8 mouse cellular contexts compared by ENCODE assay signal in the genomic region with DNA sequence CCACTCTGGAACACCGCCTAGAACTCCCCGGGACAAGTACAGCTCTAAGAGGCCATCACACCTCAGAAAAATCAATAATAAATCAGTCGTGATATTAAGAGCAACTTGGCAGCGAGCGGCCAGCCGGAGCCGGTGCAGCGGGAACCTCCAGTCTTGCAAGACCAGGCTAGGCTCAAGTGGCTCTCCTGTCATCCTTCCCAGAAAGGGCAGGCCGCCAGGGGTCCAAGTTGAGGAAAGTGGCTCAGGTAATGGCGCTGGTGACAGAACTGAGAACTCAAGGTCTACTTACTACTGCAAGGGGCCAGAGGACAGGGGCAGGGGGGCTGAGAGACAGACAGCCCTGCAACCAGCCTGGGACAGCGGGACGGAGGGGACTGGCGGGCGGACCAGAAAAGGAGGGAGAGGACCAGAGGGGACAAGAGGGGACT. TPM values are rescaled to one million over a fixed set of nuclear protein-coding genes. Genes with fewer than 3 reads are reported as not detected.
DNase-seq lines count a peak whose midpoint lies in the region; ATAC-seq and TF ChIP-seq lines count a peak whose summit lies in the region.

No protein-coding gene starts in this region.

- no peak; the same call in 1 of the 2 replicates for TF ChIP-seq EP300 in lung, postnatal 0 days (IDR thresholded peaks at IDR 0.05)

- no peak for DNase-seq in spleen, adult 2 months (ENCODE audit: low read depth in 1 of 2, low spot score in 2 of 2)
- DNase-seq in spleen, postnatal 14 days (ENCODE audit: low spot score in 2 of 2): no peak
- peak; percentile 90 for DNase-seq in lung, postnatal 0 days (ENCODE audit: low spot score)
- peak; percentile 51 for DNase-seq in right cerebral cortex, postnatal 25 days
- DNase-seq in thymus, postnatal 25 days: no peak

- 2% methylated on average over 14 of the region's 14 CpGs for WGBS in spleen, adult 2 months
- WGBS in heart, embryonic 11.5 days (ENCODE audit: insufficient replicate concordance): 3% methylated on average over 14 of the region's 14 CpGs
- under 1% methylated on average over 14 of the region's 14 CpGs for WGBS in kidney, embryonic 15.5 days
- WGBS in lung, postnatal 0 days: 3% methylated on average over 14 of the region's 14 CpGs

- no peaks in the 10 kb centered on the region for H3K9me3 ChIP-seq in heart, embryonic 11.5 days (replicated peaks; ENCODE audit: control insufficient read depth, low read length)
- H3K9me3 ChIP-seq in kidney, embryonic 15.5 days (replicated peaks): no peaks in the 10 kb centered on the region
- no peaks in the 10 kb centered on the region for H3K9me3 ChIP-seq in lung, postnatal 0 days (ENCODE audit: low read length)

- TF ChIP-seq POLR2A in spleen, adult 2 months (IDR thresholded peaks at IDR 0.05; ENCODE audit: low read depth, low read length): no peak
- no peak for TF ChIP-seq POLR2A in cortical plate, adult 2 months (IDR thresholded peaks at IDR 0.05; ENCODE audit: extremely low read depth, insufficient read depth, low read length)

- peak overlapping the region; percentile 60; the same call in 1 of the 2 replicates for H3K4me3 ChIP-seq in spleen, adult 2 months (ENCODE audit: extremely low read depth, insufficient read depth, insufficient read length)
- peak overlapping the region; percentile 77 for H3K4me3 ChIP-seq in cortical plate, adult 2 months (ENCODE audit: insufficient read depth, low read length)
- H3K4me3 ChIP-seq in heart, embryonic 11.5 days (ENCODE audit: low read depth, low read length): peak overlapping the region; percentile 54
- H3K4me3 ChIP-seq in kidney, embryonic 15.5 days (replicated peaks): peak overlapping the region; percentile 77
- peak overlapping the region; percentile 57 for H3K4me3 ChIP-seq in lung, postnatal 0 days (ENCODE audit: low read depth, low read length)

- no peaks in the 10 kb centered on the region for H3K36me3 ChIP-seq in spleen, adult 2 months (ENCODE audit: control insufficient read depth, insufficient read depth, low read length)
- H3K36me3 ChIP-seq in heart, embryonic 11.5 days (ENCODE audit: control insufficient read depth, insufficient read depth, low read length): no peaks in the 10 kb centered on the region
- H3K36me3 ChIP-seq in kidney, embryonic 15.5 days: no peaks in the 10 kb centered on the region
- H3K36me3 ChIP-seq in lung, postnatal 0 days (ENCODE audit: insufficient read depth, low read length): no peaks in the 10 kb centered on the region

- peak overlapping the region; percentile 43; the same call in 1 of the 2 replicates for H3K27ac ChIP-seq in spleen, adult 2 months (ENCODE audit: insufficient read depth, low read length)
- peak overlapping the region; percentile 51; the same call in 1 of the 2 replicates for H3K27ac ChIP-seq in cortical plate, adult 2 months (ENCODE audit: insufficient read depth, low read length)
- peak overlapping the region; percentile 59; the same call in 1 of the 2 replicates for H3K27ac ChIP-seq in heart, embryonic 11.5 days (ENCODE audit: low read depth, low read length)
- H3K27ac ChIP-seq in kidney, embryonic 15.5 days: peak overlapping the region; percentile 80
- H3K27ac ChIP-seq in lung, postnatal 0 days (ENCODE audit: low read length): peak overlapping the region; percentile 88

- H3K9ac ChIP-seq in heart, embryonic 11.5 days (ENCODE audit: low read depth, low read length): peak overlapping the region; percentile 74
- peak overlapping the region; percentile 62 for H3K9ac ChIP-seq in kidney, embryonic 15.5 days
- H3K9ac ChIP-seq in lung, postnatal 0 days (replicated peaks; ENCODE audit: low read depth): peak overlapping the region; percentile 26

- H3K4me1 ChIP-seq in spleen, adult 2 months (ENCODE audit: control insufficient read depth, insufficient read depth, insufficient read length): no peaks in the 10 kb centered on the region; the same call in 1 of the 2 replicates
- peaks cover 21% of the 10 kb centered on the region for H3K4me1 ChIP-seq in cortical plate, adult 2 months (ENCODE audit: control insufficient read depth, insufficient read depth, low read length)
- peaks cover 23% of the 10 kb centered on the region for H3K4me1 ChIP-seq in heart, embryonic 11.5 days (ENCODE audit: control insufficient read depth, insufficient read depth, low read length)
- peaks cover 17% of the 10 kb centered on the region for H3K4me1 ChIP-seq in kidney, embryonic 15.5 days
- H3K4me1 ChIP-seq in lung, postnatal 0 days (ENCODE audit: insufficient read depth, low read depth, low read length): 0 out of 2 replicates have a peak, but pooled peaks cover 6% of the 10 kb centered on the region

- no peaks in the 10 kb centered on the region; the same call in 1 of the 2 replicates for H3K27me3 ChIP-seq in spleen, adult 2 months (ENCODE audit: control insufficient read depth, insufficient read depth, low read length)
- H3K27me3 ChIP-seq in heart, embryonic 11.5 days (ENCODE audit: control insufficient read depth, insufficient read depth, low read length): no peaks in the 10 kb centered on the region
- peaks cover 11% of the 10 kb centered on the region for H3K27me3 ChIP-seq in kidney, embryonic 15.5 days
- no peaks in the 10 kb centered on the region for H3K27me3 ChIP-seq in lung, postnatal 0 days (replicated peaks; ENCODE audit: insufficient read depth, low read length)

- ATAC-seq in heart, embryonic 11.5 days (replicated peaks; ENCODE audit: insufficient number of reproducible peaks, low FRiP score, low TSS enrichment): 0 out of 2 replicates have a peak, but pooled peaks have one; percentile 15
- no peak; the same call in 1 of the 2 replicates for ATAC-seq in kidney, embryonic 15.5 days (replicated peaks; ENCODE audit: low FRiP score)
- ATAC-seq in lung, postnatal 0 days: peak; percentile 63

- peak overlapping the region; percentile 80 for H3K4me2 ChIP-seq in heart, embryonic 11.5 days
- peak overlapping the region; percentile 69 for H3K4me2 ChIP-seq in kidney, embryonic 15.5 days
- peak overlapping the region; percentile 74 for H3K4me2 ChIP-seq in lung, postnatal 0 days (replicated peaks; ENCODE audit: low read depth, low read length)

- no peak for TF ChIP-seq CTCF in spleen, adult 2 months (IDR thresholded peaks at IDR 0.05; ENCODE audit: extremely low read depth, insufficient read depth, insufficient read length, insufficient replicate concordance)
- TF ChIP-seq CTCF in cortical plate, adult 2 months (IDR thresholded peaks at IDR 0.05; ENCODE audit: extremely low read depth, insufficient read depth, low read length): no peak
- TF ChIP-seq CTCF in lung, postnatal 0 days (IDR thresholded peaks at IDR 0.05): peak; percentile 37; the same call in 1 of the 2 replicates

RNA-seq across cellular contexts. Expression of a gene that starts 0.8 kb away (rescaled TPM):
- polyA plus RNA-seq in spleen, adult 2 months (2012; rRNA removed): 20.7 and 23.1 TPM in 2 replicates
- polyA plus RNA-seq in cortical plate, adult 2 months (2012; rRNA removed): 51.1 and 54.1 TPM in 2 replicates
- 10.4 and 11.3 TPM in 2 replicates for polyA plus RNA-seq in heart, embryonic 11.5 days (2014; fragmentation: Nextera tagmentation; extraction: Ambion mirVana)
- 10.1 and 11.9 TPM in 2 replicates for polyA plus RNA-seq in kidney, embryonic 15.5 days (2015; fragmentation: Nextera tagmentation; extraction: Ambion mirVana)
- 13.6 and 16.4 TPM in 2 replicates for polyA plus RNA-seq in lung, postnatal 0 days (2015; fragmentation: Nextera tagmentation; extraction: Ambion mirVana)

RNA-seq across cellular contexts. Expression of a gene that starts 55.1 kb away (rescaled TPM):
- polyA plus RNA-seq in spleen, adult 2 months (2012; rRNA removed): not detected in 2 replicates
- not detected in 2 replicates for polyA plus RNA-seq in cortical plate, adult 2 months (2012; rRNA removed)
- not detected in 2 replicates for polyA plus RNA-seq in heart, embryonic 11.5 days (2014; fragmentation: Nextera tagmentation; extraction: Ambion mirVana)
- not detected in 2 replicates for polyA plus RNA-seq in kidney, embryonic 15.5 days (2015; fragmentation: Nextera tagmentation; extraction: Ambion mirVana)
- not detected in 2 replicates for polyA plus RNA-seq in lung, postnatal 0 days (2015; fragmentation: Nextera tagmentation; extraction: Ambion mirVana)

Comparison
In these comparisons a context has a peak if more than half of its experiments do, and no peak if none do; other contexts are left out.
1. DNase-seq: peak in lung, postnatal 0 days (single experiment) and right cerebral cortex, postnatal 25 days (single experiment); none in spleen, adult 2 months (0 of 2), spleen, postnatal 14 days (0 of 2) and thymus, postnatal 25 days (single experiment).
2. Peak in every context shown above with its lines, with median percentiles within 50 percentile points of each other: H3K27ac ChIP-seq, H3K4me3 ChIP-seq, H3K4me2 ChIP-seq and H3K9ac ChIP-seq.